Mouse (Mus musculus): ENCODE results near the gene Myom1. TPM values are rescaled to one million over a fixed set of nuclear protein-coding genes. Genes with fewer than 3 reads are reported as not detected.

The Myom1 gene
- polyA plus RNA-seq, 1 experiment from 2014 or later, result 4.7 TPM

DNA sequence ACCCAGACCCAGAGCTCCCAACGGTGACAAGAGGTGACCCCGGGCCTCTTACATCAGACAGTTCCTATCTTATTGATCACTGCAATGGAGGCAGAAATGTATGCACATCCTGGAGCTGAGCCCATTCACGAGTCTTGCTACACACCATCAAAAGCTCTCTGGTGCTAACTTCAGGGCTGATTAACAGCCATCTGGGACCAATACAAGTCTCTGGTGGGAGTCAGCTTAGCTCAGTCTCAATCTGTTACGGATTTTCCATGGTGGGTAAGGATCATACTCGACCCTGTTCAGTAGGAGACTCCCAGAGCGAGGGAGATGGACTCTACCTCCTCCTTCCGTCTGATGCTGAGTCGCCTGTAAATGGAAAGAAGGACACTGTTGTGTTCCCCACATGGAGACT, 157.3 kb downstream of the Myom1 start:
- H3K4me3 ChIP-seq (ENCODE audit: low read depth, low read length), result no peak overlapping the region
- H3K27me3 ChIP-seq (ENCODE audit: control insufficient read depth, insufficient read depth, low read length), result no peaks in the 10 kb centered on the region
- H3K4me2 ChIP-seq (ENCODE audit: low read depth, severe bottlenecking), result no peak overlapping the region
- peak overlapping the region; percentile 79 for H3K27ac ChIP-seq (replicated peaks; ENCODE audit: low read depth, low read length)
- no peak for ATAC-seq (ENCODE audit: insufficient number of reproducible peaks, low FRiP score, low TSS enrichment, low read depth)
- H3K4me1 ChIP-seq (ENCODE audit: control insufficient read depth, insufficient read depth, low read length), result peaks cover 7% of the 10 kb centered on the region
- H3K36me3 ChIP-seq (ENCODE audit: control insufficient read depth, insufficient read depth, low read length), result no peaks in the 10 kb centered on the region
- H3K9me3 ChIP-seq (ENCODE audit: control insufficient read depth, low read length), result no peaks in the 10 kb centered on the region
- no peak for DNase-seq (ENCODE audit: low spot score)
- H3K9ac ChIP-seq (ENCODE audit: low read length), result no peak overlapping the region
- 43% methylated on average over 8 of the region's 8 CpGs for WGBS

- no peak for DNase-seq (ENCODE audit: low spot score)
- ATAC-seq (ENCODE audit: insufficient number of reproducible peaks, low FRiP score, low TSS enrichment, low read depth), result no peak
- Histone ChIP-seq H3K4me1 (ENCODE audit: control insufficient read depth, insufficient read depth, low read length) (peaks cover 5% of the 10 kb centered on the region), H3K4me2 (ENCODE audit: low read depth, severe bottlenecking) (no peak overlapping the region), H3K4me3 (ENCODE audit: low read depth, low read length) (no peak overlapping the region), H3K27me3 (ENCODE audit: control insufficient read depth, insufficient read depth, low read length) (no peaks in the 10 kb centered on the region), H3K9me3 (ENCODE audit: control insufficient read depth, low read length) (no peaks in the 10 kb centered on the region), H3K27ac (replicated peaks; ENCODE audit: low read depth, low read length) (no peak overlapping the region), H3K9ac (ENCODE audit: low read length) (no peak overlapping the region), H3K36me3 (ENCODE audit: control insufficient read depth, insufficient read depth, low read length) (no peaks in the 10 kb centered on the region)
- 92% methylated on average over 8 of the region's 8 CpGs for WGBS
Measured at GRCm38 (mm10) chr17:71160244-71160995, 158.0 kb downstream of the Myom1 start.

DNA sequence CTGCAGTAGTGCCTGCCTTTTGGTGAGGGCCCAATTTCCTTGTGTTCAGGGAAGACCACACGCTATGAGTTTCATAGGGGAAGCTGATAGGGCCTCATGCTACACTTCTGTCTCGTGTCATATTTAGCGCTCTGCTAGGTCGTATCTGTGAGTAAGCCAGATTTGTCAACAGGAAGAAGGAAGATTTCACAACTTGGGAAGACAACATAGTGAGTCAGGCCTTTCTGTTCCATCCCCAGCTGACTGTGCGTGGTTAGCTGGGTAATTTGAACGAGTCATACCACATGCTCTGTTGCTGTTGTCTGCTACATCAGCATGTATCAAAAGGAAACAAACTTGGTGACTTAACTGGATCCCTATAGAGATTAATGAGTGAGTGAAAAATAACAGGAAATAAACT, 162.6 kb downstream of the Myom1 start:
- H3K9me3 ChIP-seq (ENCODE audit: control insufficient read depth, low read length), result no peaks in the 10 kb centered on the region
- no peaks in the 10 kb centered on the region for H3K36me3 ChIP-seq (ENCODE audit: control insufficient read depth, insufficient read depth, low read length)
- H3K27ac ChIP-seq (replicated peaks; ENCODE audit: low read depth, low read length), result no peak overlapping the region
- H3K4me1 ChIP-seq (ENCODE audit: control insufficient read depth, insufficient read depth, low read length), result no peaks in the 10 kb centered on the region
- H3K9ac ChIP-seq (ENCODE audit: low read length), result no peak overlapping the region
- ATAC-seq (ENCODE audit: insufficient number of reproducible peaks, low FRiP score, low TSS enrichment, low read depth) (no peak), DNase-seq (ENCODE audit: low spot score) (peak; percentile 16)
- no peaks in the 10 kb centered on the region for H3K27me3 ChIP-seq (ENCODE audit: control insufficient read depth, insufficient read depth, low read length)
- no peak overlapping the region for H3K4me2 ChIP-seq (ENCODE audit: low read depth, severe bottlenecking)
- no peak overlapping the region for H3K4me3 ChIP-seq (ENCODE audit: low read depth, low read length)
- 81% methylated on average over 6 of the region's 6 CpGs for WGBS

GRCm38 (mm10) chr17:71168205-71168815, 165.9 kb downstream of the Myom1 start:
- Histone ChIP-seq H3K27me3 (ENCODE audit: control insufficient read depth, insufficient read depth, low read length) (no peaks in the 10 kb centered on the region), H3K4me1 (ENCODE audit: control insufficient read depth, insufficient read depth, low read length) (no peaks in the 10 kb centered on the region), H3K9me3 (ENCODE audit: control insufficient read depth, low read length) (no peaks in the 10 kb centered on the region), H3K4me2 (ENCODE audit: low read depth, severe bottlenecking) (no peak overlapping the region), H3K27ac (replicated peaks; ENCODE audit: low read depth, low read length) (no peak overlapping the region), H3K36me3 (ENCODE audit: control insufficient read depth, insufficient read depth, low read length) (no peaks in the 10 kb centered on the region), H3K4me3 (ENCODE audit: low read depth, low read length) (no peak overlapping the region), H3K9ac (ENCODE audit: low read length) (no peak overlapping the region)
- DNase-seq (ENCODE audit: low spot score) (peak; percentile 18), ATAC-seq (ENCODE audit: insufficient number of reproducible peaks, low FRiP score, low TSS enrichment, low read depth) (no peak)
- 84% methylated on average over 5 of the region's 5 CpGs for WGBS

- Histone ChIP-seq H3K27ac (replicated peaks; ENCODE audit: low read depth, low read length) (no peak overlapping the region), H3K4me3 (ENCODE audit: low read depth, low read length) (no peak overlapping the region), H3K36me3 (ENCODE audit: control insufficient read depth, insufficient read depth, low read length) (no peaks in the 10 kb centered on the region), H3K4me2 (ENCODE audit: low read depth, severe bottlenecking) (no peak overlapping the region), H3K4me1 (ENCODE audit: control insufficient read depth, insufficient read depth, low read length) (no peaks in the 10 kb centered on the region), H3K9ac (ENCODE audit: low read length) (no peak overlapping the region), H3K9me3 (ENCODE audit: control insufficient read depth, low read length) (no peaks in the 10 kb centered on the region), H3K27me3 (ENCODE audit: control insufficient read depth, insufficient read depth, low read length) (no peaks in the 10 kb centered on the region)
- no peak for ATAC-seq (ENCODE audit: insufficient number of reproducible peaks, low FRiP score, low TSS enrichment, low read depth)
- peak; percentile 18 for DNase-seq (ENCODE audit: low spot score)
- 81% methylated on average over 9 of the region's 9 CpGs for WGBS
Measured at GRCm38 (mm10) chr17:71168846-71169245, 166.4 kb downstream of the Myom1 start.

DNA sequence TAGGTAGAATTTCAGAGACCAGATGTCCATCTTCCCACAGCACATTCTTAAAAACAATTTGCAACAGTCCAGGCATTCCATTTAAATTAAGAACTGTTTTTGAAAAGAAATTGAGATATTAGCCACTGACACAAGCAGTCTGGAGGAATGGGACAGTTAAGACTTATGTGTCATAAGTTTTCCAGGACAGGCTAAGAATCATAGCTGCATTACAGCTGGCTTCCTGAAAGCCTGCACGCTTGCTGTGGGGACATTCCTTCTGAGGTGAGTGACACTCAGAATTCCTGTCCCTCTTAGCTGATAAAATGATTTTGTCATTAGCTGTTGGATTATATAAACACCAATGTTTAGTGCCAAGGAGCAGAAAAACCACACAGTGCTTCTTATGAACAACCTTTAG, 167.2 kb downstream of the Myom1 start:
- WGBS, result 70% methylated on average over 1 of the region's 1 CpGs
- H3K36me3 ChIP-seq (ENCODE audit: control insufficient read depth, insufficient read depth, low read length), result no peaks in the 10 kb centered on the region
- no peak for ATAC-seq (ENCODE audit: insufficient number of reproducible peaks, low FRiP score, low TSS enrichment, low read depth)
- H3K9ac ChIP-seq (ENCODE audit: low read length), result no peak overlapping the region
- no peak overlapping the region for H3K27ac ChIP-seq (replicated peaks; ENCODE audit: low read depth, low read length)
- DNase-seq (ENCODE audit: low spot score), result peak; percentile 5
- H3K4me1 ChIP-seq (ENCODE audit: control insufficient read depth, insufficient read depth, low read length), result no peaks in the 10 kb centered on the region
- H3K4me3 ChIP-seq (ENCODE audit: low read depth, low read length), result no peak overlapping the region
- H3K4me2 ChIP-seq (ENCODE audit: low read depth, severe bottlenecking), result no peak overlapping the region
- no peaks in the 10 kb centered on the region for H3K27me3 ChIP-seq (ENCODE audit: control insufficient read depth, insufficient read depth, low read length)
- H3K9me3 ChIP-seq (ENCODE audit: control insufficient read depth, low read length), result no peaks in the 10 kb centered on the region

- no peaks in the 10 kb centered on the region for H3K27me3 ChIP-seq (ENCODE audit: control insufficient read depth, insufficient read depth, low read length)
- ATAC-seq (ENCODE audit: insufficient number of reproducible peaks, low FRiP score, low TSS enrichment, low read depth), result no peak
Measured at GRCm38 (mm10) chr17:71171161-71171560, 168.7 kb downstream of the Myom1 start.

More at GRCm38 (mm10) chr17:71171161-71171560, 168.7 kb downstream of the Myom1 start:
- Histone ChIP-seq H3K4me1 (ENCODE audit: control insufficient read depth, insufficient read depth, low read length) (no peaks in the 10 kb centered on the region), H3K9ac (ENCODE audit: low read length) (no peak overlapping the region), H3K9me3 (ENCODE audit: control insufficient read depth, low read length) (no peaks in the 10 kb centered on the region), H3K27ac (replicated peaks; ENCODE audit: low read depth, low read length) (no peak overlapping the region), H3K36me3 (ENCODE audit: control insufficient read depth, insufficient read depth, low read length) (no peaks in the 10 kb centered on the region), H3K4me2 (ENCODE audit: low read depth, severe bottlenecking) (no peak overlapping the region), H3K4me3 (ENCODE audit: low read depth, low read length) (no peak overlapping the region)
- DNase-seq (ENCODE audit: low spot score), result peak; percentile 15
- 91% methylated on average over 4 of the region's 4 CpGs for WGBS

Measured in limb, embryonic 11.5 days (tissue).